ENCODE assay signal across 1 mouse cellular context in genomic region chr2:177806170-177806569, GRCm38 (mm10). TPM values are rescaled to one million over a fixed set of nuclear protein-coding genes. Genes with fewer than 3 reads are reported as not detected.
"Had no signal": no experiment of that assay in that cellular context is flagged by ENCODE, and none has a peak within 500 bp of the region (broad histone marks: within the 10 kb centered on the region; RNA-seq: fewer than 3 reads in every experiment).

No protein-coding gene starts in this region.

RNA-seq across cellular contexts. Expression of gene Gm14322, which starts 47.1 kb away (rescaled TPM):
- total RNA-seq: neutrophil, adult 5-6 weeks had no signal
